Mouse (Mus musculus) left cerebral cortex, postnatal 36 days (tissue): ENCODE results near the gene Pwp2. TPM values are rescaled to one million over a fixed set of nuclear protein-coding genes. Genes with fewer than 3 reads are reported as not detected.
A peak's percentile ranks its signal among the peaks of the same experiment; 100 is the strongest.

Experiments used
- DNase-seq, 2 experiments: peaks; one replicate each; pipeline ENCODE4 v3.0.0; 2021 to 2022; ENCODE audit warnings: low spot score in 2 of 2, mixed read lengths in 1 of 2
- intact Hi-C: fragments of 180-260 bp; cut with DNase I; formaldehyde crosslinking; loops from one replicate; pipeline ENCODE4 v1.15.1; 2025
- total RNA-seq, 2 experiments: library from RNA; stranded (reverse); gene quantifications; 2 replicates each; pipeline ENCODE4 v1.2.3; 2021

Gene Pwp2
- total RNA-seq, 2 experiments from 2014 or later, result 18.9 TPM

- intact Hi-C loops, result no loop called here
Measured at GRCm38 (mm10) chr10:78174474-78174873, 10.5 kb downstream of the Pwp2 start.

GRCm38 (mm10) chr10:78171581-78171980 is 13.4 kb downstream of the Pwp2 start:
- intact Hi-C loops, result no loop called here
- no peak for DNase-seq

More at GRCm38 (mm10) chr10:78174474-78174873, 10.5 kb downstream of the Pwp2 start:
- no peak for DNase-seq

- no peak for DNase-seq
- intact Hi-C loops, result no loop called here
Measured at GRCm38 (mm10) chr10:78171057-78171456, 13.9 kb downstream of the Pwp2 start.

- DNase-seq, result no peak
- intact Hi-C loops, result no loop called here
Measured at GRCm38 (mm10) chr10:78170445-78170844, 14.5 kb downstream of the Pwp2 start.

GRCm38 (mm10) chr10:78169281-78170042 is 15.5 kb downstream of the Pwp2 start, which contains the start of gene D10Jhu81e:
TSS of gene D10Jhu81e (minus strand) at chr10:78169782.
- intact Hi-C loops, result no loop called here
- DNase-seq, result peak; percentile 99 to 100

GRCm38 (mm10) chr10:78168792-78169191 is 16.2 kb downstream of the Pwp2 start:
- intact Hi-C loops, result no loop called here
- no peak for DNase-seq

- DNase-seq, result no peak
- intact Hi-C loops, result no loop called here
Measured at GRCm38 (mm10) chr10:78167775-78168174, 17.2 kb downstream of the Pwp2 start.

GRCm38 (mm10) chr10:78167333-78167732 is 17.6 kb downstream of the Pwp2 start:
- intact Hi-C loops, result no loop called here
- DNase-seq, result no peak

GRCm38 (mm10) chr10:78165256-78166005 is 19.5 kb downstream of the Pwp2 start:
- no peak for DNase-seq
- intact Hi-C loops, result no loop called here

- DNase-seq, result no peak
- intact Hi-C loops, result loop anchor here (5.0 kb wide), 1 partner anchor 137 kb away; no protein-coding TSS in a partner anchor
Measured at GRCm38 (mm10) chr10:78164786-78165185, 20.2 kb downstream of the Pwp2 start.

GRCm38 (mm10) chr10:78163923-78164322 is 21.0 kb downstream of the Pwp2 start:
- intact Hi-C loops, result loop anchor here (5.0 kb wide), 1 partner anchor 137 kb away; no protein-coding TSS in a partner anchor
- DNase-seq, result peak; percentile 54 to 55

- no peak for DNase-seq
- intact Hi-C loops, result loop anchor here (5.0 kb wide), 1 partner anchor 136 kb away; no protein-coding TSS in a partner anchor
Measured at GRCm38 (mm10) chr10:78163241-78163640, 21.7 kb downstream of the Pwp2 start.

GRCm38 (mm10) chr10:78162646-78163045 is 22.3 kb downstream of the Pwp2 start:
- intact Hi-C loops, result loop anchor here (5.0 kb wide), 1 partner anchor 135 kb away; no protein-coding TSS in a partner anchor
- DNase-seq, result no peak

GRCm38 (mm10) chr10:78161096-78161495 is 23.9 kb downstream of the Pwp2 start:
- DNase-seq, result no peak
- intact Hi-C loops, result loop anchor here (5.0 kb wide), 1 partner anchor 134 kb away; no protein-coding TSS in a partner anchor

- intact Hi-C loops, result loop anchor here (5.0 kb wide), 1 partner anchor 133 kb away; no protein-coding TSS in a partner anchor
- DNase-seq, result no peak
Measured at GRCm38 (mm10) chr10:78160369-78161095, 24.4 kb downstream of the Pwp2 start.

- peak; percentile 73 to 81 for DNase-seq
- intact Hi-C loops, result loop anchor here (5.0 kb wide), 1 partner anchor 133 kb away; no protein-coding TSS in a partner anchor
Measured at GRCm38 (mm10) chr10:78159906-78160305, 25.0 kb downstream of the Pwp2 start.

GRCm38 (mm10) chr10:78159252-78159878 is 25.6 kb downstream of the Pwp2 start:
- intact Hi-C loops, result no loop called here
- DNase-seq, result no peak

- no peak for DNase-seq
- intact Hi-C loops, result no loop called here
Measured at GRCm38 (mm10) chr10:78158041-78158440, 26.9 kb downstream of the Pwp2 start.

- intact Hi-C loops, result no loop called here
- DNase-seq, result no peak
Measured at GRCm38 (mm10) chr10:78156926-78157325, 28.0 kb downstream of the Pwp2 start.
